Mouse (Mus musculus) lung, adult 2 months (tissue): ENCODE data around the gene Abraxas1.

ENCODE experiments used
- CTCF ChIP-seq: fragments of 200-500 bp; IDR thresholded peaks from 2 replicates; pipeline ENCODE4 v1.5.1; 2011; ENCODE audit warnings: mild to moderate bottlenecking, low read length, control low read depth; ENCODE audit not compliant: insufficient read depth
- POLR2A ChIP-seq: fragments of 200-500 bp; IDR thresholded peaks from 2 replicates; pipeline ENCODE4 v1.6.1; 2011; ENCODE audit warnings: low read depth, mild to moderate bottlenecking, control low read depth, low read length, borderline replicate concordance; ENCODE audit errors: extremely low read depth

- TF ChIP-seq POLR2A = no peak
- no peak for TF ChIP-seq CTCF
Measured at GRCm38 (mm10) chr5:100819568-100820480, 941 bp downstream of the Abraxas1 start.
